Mouse (Mus musculus) cortical plate, adult 2 months (tissue): Measurements from ENCODE around the gene Lifr.

Experiments used
- CTCF ChIP-seq: fragments of 200-500 bp; IDR thresholded peaks from 2 replicates; pipeline ENCODE4 v1.5.1; 2011; ENCODE audit warnings: mild to moderate bottlenecking, control low read depth, low read length; ENCODE audit not compliant: insufficient read depth; ENCODE audit errors: extremely low read depth
- POLR2A ChIP-seq: fragments of 200-500 bp; IDR thresholded peaks from 2 replicates; pipeline ENCODE4 v1.6.1; 2011; ENCODE audit warnings: mild to moderate bottlenecking, low read length, control low read depth; ENCODE audit not compliant: insufficient read depth; ENCODE audit errors: extremely low read depth

GRCm38 (mm10) chr15:7144542-7144941, 54.1 kb downstream of the Lifr start:
- TF ChIP-seq CTCF (no peak), POLR2A (no peak)
